Mouse (Mus musculus) adipocyte (in vitro differentiated cells): ENCODE measurements around the gene Gm45618.
"Not testable (repeated sequence)": the region's sequence is repeated elsewhere in the genome, so short reads cannot be mapped to it uniquely, and the experiment has no call there.

Experiments
- DNase-seq: peaks from one replicate; pipeline ENCODE4 v3.0.0-alpha.2; 2016; ENCODE audit warnings: low spot score

Gene Gm45618

DNA sequence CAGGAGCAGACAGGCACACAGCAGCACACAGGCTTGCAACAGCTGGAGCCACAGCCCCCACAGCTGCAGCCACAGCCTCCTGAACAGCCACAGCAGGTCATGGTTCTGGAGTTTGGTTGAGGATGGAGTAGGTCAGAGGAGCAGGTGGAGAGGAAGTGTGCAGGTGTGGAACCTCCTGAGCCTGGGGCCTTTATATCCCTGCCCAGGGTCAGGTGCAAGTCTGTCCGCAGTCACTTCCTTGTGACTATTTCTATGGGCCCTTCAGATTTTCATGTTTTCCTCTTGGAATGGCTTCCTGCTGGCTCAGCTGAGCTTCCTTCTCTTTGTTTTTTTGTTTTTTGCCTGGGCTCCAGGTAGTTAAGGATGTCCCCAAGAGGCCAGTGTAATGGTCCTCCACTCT lies at the start of gene Gm45618:
Gene Gm45618 (minus strand): TSS at position 101 of the 400 bp plus-strand sequence.
- DNase-seq: not testable (repeated sequence)

DNA sequence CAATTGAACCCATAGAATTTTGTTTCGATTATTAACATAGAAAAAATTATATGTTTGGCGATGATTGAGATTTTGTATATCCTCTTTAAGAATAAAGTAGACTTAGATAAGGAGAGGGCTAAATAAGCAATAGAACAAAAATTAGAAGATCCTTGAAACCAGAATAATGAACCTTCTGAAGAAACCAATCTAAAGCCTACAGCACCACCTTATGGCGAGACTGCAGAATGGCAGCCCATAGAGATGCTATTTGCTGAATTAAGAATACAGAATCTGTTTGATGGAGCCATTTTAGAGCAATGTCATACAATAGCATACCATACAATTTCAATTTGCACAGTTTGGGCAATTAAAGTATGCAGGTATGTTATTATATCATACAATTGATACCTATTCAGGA lies 49.3 kb upstream of the Gm45618 start:
- peak; percentile 22 for DNase-seq

DNA sequence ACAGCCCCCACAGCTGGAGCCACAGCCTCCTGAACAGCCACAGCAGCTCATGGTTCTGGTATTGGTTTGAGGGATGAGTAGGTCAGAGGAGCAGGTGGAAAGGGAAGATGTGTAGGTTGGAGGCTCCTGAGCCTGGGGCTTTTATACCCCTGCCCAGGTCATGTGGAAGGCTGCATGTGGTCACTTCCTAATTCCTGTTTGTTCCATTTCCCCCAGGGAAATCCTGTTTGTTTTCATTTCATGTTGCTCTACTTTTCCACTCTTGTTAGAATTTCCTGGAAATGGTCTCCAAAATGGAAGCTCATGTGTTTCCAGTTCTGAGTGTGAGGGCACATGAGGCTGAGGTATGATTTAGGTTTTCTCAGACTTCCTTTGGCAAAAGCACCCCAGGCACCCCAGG lies 45.1 kb upstream of the Gm45618 start, which contains the start of gene Gm4553:
Gene Gm4553 (minus strand): TSS at position 101 of the 400 bp plus-strand sequence.
- not testable (repeated sequence) for DNase-seq

DNA sequence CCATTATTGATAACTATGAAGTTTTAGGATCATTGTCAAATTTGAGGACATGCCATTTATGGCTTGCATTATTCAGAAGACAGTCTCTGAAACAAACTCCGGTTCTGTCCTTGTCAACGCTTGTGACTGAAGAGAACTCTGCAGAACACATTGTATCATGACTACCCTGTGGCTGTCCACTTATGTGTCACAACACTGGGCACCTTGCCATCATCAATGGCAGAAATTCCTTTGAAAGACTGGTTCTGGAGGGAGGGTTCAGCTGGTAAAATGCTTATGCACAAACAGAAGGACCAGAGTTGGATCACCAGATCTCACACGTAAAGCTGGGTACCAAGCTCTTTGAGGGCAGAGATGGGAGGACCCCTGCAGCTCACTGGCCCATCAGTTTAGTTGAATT lies 38.8 kb upstream of the Gm45618 start:
- DNase-seq: no peak

DNA sequence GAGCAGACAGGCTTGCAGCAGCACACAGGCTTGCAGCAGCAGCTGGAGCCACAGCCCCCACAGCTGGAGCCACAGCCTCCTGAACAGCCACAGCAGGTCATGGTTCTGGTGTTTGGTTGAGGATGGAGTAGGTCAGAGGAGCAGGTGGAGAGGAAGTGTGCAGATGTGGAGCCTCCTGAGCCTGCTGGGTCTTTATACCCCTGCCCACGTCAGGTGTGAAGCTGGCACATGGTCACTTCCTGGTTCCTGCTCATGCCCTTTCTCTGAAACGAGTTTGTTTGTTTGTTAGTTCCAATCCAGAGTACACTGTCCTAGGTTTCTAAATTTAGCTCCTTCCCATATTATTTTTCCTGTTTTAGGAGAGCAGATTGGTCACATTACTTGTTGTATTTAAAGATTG lies 36.5 kb upstream of the Gm45618 start, which contains the start of gene Gm29735:
Gene Gm29735 (minus strand): TSS at position 101 of the 400 bp plus-strand sequence.
- not testable (repeated sequence) for DNase-seq

DNA sequence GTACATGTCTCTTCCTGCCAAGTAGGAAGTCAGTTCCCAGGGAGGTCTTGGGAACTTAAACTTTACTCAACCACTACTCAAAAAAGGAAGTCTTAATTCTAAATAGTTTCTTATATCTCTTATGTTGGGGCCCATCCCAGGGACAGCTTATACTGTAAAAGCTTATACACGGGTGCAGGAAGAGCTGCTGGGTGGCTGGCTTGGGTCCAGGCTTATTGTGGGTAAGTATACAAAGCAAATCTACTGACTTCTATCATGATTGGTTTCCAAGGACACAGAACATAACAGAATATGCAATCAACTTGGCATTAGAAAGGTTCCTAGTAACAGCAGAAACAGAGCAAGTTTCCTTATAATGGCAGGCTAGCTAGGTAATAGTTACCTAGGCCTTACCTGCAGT lies 34.8 kb upstream of the Gm45618 start:
- DNase-seq: no peak

DNA sequence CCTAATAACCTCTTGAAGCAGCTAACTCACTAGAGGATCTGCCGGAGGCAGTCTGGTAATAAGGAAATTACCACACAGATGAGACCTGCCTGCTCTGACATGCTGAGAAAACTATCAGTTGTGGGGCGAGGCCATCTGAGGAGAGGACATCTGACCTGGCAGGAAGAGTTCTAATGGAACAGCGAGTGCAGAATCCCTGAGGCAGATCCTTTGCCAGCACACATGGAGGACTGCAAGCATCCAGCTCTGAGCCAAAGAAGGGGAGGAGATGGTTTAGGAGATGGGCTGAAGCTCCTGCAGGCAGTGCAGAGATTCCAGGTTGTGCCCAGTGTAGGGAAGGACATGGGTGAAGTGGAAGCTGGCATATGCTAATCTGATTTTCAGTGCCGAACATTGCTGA lies 31.7 kb upstream of the Gm45618 start:
- DNase-seq: no peak

DNA sequence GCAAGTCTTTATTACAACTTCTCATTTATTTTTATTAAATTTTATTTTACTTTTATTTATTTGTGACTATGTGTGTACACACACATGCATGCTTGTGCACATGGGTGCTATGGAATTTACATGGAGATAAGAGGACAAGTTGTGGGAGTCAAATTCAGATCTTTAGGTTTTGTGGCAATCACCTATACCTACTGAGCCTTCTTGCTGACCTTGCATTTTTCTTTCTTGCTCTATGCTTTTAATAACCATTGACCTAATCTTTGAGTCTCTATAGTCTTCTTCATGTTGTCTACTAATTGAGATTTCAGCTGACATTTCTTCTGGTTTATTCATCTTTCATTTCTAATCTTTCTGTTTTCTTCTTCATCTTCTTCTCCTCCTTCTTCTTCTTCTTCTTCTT lies 28.1 kb upstream of the Gm45618 start:
- DNase-seq: no peak

DNA sequence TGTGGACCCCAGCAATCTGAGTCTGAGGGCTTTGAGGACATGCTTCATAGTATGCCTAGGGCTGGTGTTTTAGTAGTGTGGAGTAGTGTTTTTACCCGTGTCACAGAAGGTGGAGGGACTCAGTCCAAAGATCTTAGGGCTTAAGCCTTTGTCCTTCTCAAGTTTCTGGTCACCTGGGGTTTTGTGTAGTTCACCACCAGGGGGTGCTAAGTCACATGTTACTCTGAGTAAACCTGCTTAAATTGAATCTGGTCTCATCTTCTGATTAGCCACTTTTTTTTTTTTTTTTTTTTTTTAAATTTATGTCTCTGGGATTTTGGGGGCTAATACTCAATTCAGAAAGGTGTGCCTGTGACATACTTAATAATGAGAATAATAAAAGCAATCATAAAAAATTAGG lies 25.5 kb upstream of the Gm45618 start:
- peak; percentile 54 for DNase-seq

DNA sequence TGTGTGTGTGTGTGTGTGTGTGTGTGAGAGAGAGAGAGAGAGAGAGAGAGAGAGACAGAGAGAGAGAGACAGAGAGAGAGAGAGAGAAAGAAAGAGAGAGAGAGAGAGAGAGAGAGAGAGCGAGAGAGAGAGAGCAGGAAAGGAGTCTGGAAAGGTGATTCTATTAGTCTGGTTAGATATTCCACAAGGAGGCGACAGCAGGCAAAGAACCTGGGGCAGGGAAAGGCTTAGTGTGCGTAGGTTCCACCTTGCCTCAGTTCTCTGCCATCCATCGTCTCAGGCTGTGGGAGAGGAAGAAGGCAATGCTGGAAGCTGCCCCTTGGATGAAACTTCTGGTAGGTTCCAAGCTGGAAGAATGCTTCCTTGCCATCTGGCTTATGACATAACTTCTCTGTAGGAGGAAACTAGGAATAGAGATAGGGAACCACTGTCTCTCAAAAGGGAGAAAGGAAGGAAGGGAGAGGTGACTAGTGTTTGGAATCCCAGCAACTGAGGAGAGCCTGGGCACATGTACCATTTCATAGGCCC lies 24.9 kb upstream of the Gm45618 start:
- no peak for DNase-seq

DNA sequence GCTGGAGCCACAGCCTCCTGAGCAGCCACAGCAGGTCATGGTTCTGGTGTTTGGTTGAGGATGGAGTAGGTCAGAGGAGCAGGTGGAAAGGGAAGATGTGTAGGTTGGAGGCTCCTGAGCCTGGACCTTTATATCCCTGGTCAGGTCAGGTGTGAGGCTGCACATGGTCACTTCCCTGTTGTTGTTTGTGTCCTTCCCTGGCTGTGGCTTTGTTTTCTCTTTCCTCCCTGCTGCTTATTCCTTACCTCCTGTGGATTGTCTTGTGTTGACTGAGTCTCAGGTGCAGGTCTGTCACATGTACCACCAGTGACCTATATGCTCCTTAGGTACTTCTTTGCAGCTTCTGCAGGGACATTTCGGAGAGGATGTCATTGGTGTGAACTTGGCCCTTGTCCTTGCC lies 24.0 kb upstream of the Gm45618 start, which contains the start of gene Gm45337:
Gene Gm45337 (minus strand): TSS at position 101 of the 400 bp plus-strand sequence.
- DNase-seq: no peak

DNA sequence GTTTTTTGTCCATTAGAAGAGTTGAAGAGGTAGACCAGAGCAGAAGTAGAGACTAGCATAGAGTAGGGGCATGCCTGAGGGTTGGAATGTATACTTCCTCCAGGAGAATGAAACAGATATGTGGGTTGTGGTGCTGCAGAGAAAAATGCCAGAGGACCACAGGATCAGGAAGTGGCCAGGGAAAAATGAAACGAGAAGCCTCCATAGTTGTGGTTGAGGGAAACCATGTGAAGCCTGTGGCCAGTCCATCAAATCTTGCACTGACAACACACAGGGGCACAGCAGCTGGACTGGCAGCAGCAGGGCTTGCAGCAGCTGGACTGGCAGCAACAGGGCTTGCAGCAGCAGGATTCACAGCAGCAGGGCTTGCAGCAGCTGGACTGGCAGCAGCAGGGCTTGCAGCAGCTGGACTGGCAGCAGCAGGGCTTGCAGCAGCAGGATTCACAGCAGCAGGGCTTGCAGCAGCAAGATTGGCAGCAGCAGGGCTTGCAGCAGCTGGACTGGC lies 23.0 kb upstream of the Gm45618 start:
- not testable (repeated sequence) for DNase-seq

DNA sequence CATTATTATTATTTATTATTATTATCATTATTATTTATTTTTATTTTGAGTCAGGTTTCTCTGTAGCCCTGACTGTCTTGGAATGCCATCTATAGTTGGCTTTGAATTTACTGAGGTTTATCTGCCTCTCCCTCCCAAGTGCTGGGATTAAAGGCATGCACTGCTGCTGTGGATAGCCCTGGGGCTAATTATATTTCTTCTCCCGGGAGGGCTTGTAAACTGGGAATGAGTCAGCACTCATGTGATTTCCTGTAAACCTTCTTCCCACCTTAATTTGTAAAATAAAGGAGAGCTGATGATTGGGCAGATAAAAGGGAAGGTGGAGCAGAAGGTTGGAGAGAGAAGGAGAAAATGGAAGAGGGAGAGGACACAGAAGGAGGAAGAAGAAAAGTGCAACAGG lies 20.2 kb upstream of the Gm45618 start:
- no peak for DNase-seq

DNA sequence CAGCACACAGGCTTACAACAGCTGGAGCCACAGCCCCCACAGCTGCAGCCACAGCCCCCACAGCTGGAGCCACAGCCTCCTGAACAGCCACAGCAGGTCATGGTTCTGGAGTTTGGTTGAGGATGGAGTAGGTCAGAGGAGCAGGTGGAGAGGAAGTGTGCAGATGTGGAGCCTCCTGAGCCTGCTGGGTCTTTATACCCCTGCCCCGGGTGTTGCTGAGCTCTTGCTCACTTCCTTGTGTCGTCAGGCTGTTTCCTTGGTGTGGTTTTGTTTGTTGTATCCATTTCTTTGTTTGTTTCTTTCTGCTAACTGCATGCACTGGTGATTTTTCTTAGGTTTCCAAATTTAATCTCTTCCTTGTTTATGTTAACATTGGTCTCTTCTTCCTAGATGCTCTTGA lies 15.4 kb upstream of the Gm45618 start, which contains the start of gene Gm39115:
Gene Gm39115 (minus strand): TSS at position 101 of the 400 bp plus-strand sequence.
- not testable (repeated sequence) for DNase-seq

DNA sequence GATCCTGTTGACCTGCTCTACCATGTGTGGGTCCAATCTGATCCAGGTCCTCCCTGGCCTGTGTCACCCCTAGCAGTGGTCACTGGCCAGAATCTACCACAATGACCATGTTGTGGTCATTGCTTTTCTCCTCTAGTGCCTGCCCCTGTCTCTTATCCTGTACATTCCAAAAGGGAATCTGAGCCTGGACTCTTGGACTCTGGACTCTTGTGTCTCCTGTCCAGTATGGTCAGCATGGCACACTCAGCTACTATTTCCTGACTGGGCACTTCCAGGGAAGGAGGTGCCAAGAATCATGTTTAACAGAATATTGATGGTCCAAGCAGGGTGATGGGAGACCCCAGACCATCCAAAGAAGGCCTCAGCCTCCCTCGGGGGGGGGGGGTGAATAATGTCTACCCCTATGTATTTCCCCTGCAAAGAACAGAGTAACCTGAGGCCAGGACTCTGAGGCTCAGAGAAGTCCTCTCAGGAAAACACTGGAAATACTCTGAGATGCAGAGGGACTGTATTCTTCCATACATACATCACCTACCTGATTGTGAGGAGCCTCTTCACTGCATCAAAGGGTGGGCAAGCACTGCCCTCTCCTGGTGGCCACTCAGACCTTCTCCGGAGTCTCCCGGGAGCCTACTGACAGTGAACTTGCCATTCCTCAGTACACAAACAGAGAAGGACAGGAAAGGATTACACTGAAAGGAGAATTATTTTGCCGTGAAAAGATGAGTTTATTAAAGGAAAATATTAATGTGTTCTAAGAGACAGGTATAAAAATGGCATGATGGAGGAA lies 13.9 kb upstream of the Gm45618 start:
- DNase-seq: no peak

DNA sequence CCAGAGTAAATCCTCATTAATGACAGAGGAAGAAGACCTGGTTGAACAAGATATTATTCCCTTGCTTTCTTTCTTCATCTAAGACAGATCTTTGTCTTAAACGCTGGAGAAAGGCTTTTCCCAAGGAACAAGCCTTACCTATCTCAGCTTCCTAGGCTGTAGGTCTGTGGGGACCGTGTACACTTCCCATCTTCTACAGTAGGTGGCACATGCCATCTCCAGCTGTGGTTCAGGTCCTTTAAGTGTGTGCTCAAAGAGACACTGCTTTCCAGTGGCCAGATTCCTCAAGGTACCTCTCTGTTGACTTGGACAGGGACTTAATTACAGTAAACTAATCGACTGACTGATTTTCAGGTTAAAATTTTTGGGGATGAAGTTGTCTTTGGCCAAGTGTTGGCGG lies 8.3 kb upstream of the Gm45618 start:
- no peak for DNase-seq

DNA sequence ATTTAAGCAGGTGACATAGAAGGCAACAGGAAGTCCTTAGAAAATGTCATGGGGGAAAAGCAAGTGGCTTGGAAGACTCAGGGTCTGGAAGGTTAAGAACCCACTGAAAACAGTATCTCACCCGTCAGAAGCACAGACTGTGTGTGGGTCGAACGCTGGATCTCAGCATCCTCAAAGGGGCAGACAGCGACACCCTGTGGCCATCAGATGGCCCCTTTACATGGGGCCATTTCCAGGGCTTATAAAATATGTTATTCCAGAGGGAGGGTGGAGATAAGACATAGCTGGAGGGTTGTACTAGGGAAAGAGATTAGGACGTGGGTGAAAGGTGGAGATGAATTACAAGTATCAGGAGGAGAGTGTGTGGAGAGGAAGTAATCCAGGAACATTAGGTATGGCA lies 897 bp downstream of the Gm45618 start:
- no peak for DNase-seq

DNA sequence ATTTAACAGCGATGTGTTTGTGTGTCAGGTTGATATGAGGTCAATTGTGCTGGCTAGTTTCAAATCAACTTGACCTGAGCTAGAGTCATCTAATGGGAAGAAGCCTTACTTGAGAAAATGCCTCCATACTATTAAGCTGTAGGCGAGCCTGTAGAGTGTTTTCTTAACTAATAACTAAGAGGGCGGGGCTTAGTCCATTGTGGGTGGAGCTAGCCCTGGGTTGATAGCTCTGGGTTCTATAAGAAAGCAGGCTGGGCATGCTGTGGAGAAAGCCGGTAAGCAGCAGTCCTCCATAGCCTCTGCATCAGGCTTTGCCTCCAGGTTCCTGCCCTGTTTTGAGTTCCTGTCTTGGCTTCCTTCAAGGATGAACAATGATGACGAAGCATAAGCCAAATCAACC lies 15.8 kb downstream of the Gm45618 start:
- no peak for DNase-seq

DNA sequence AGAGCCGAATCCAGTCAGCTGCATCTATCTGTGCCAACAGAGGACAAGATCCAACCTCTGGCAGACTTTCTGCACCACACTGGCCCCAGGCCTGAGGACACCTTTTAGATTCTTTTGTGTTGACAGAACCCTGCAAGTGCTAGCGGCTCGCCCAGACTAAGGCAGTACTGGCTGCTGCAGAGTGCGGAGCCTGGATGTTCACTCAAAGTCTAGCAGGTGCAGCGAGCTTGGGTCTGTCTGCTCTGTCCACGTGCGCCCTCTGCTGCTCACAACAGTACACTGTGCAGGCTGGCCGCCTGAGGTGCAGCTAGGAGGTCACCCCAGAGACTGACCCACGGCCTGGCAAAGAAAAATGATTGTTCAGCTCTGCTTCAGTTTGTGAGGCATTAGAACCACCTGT lies 22.8 kb downstream of the Gm45618 start:
- DNase-seq: peak; percentile 71

DNA sequence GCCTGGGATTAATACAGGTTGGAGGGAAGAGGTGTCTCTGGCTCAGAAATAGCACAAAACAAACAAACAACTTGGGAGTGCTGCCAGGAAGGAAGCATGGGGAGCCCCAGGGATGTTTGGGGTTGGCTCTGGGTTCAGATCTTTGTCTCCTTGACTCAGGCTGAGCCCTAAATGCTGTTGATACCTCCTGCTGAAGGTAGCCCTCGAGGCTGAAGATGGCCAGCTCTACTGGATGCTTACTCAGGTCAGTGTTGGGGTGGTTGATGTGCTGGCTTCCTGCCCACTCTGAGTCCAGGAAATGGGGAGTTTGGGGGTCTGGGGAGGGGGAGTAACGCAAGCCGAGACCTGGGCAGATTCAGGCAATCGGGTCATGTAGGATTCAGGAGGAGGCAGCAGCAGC lies 23.8 kb downstream of the Gm45618 start:
- no peak for DNase-seq

DNA sequence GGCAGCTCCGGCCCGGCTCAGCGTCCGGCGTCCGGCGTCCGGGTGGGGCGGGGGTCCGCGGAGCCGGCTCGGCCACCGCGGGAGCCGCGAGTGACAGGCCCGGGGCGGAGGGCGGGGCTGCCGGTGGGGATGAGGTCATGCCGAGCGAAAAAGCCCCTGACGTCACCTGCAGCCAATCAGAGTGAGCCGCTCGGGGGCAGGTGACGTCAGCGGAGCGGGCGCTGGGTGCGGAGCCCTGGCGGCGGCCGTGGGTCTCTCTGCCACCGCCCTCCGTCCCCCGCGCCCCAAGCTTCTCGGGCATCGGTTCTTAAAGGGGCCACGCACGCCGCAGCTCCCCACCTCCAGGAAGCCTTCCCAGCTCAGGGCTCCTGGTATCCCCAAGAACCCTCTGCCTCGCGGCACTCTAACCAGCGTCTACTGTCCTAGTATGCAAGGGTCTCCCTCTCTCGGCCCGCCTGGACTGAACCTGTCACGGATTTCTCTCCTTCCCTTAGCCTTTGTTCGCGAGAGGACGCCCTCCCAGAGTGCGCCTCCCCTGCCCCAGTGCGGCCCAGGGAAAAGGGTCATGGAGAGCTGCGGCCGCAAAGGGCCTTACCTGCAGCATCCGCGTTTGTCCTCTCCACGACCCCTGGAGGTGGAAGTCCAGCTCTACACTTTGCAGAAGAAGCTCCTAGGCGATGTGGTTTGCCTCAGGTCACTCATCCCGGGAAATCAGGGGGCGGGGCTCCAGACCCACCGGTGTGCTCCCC lies 25.2 kb downstream of the Gm45618 start, which contains the start of gene Dusp8:
Gene Dusp8 (minus strand): TSS at position 661 of the 749 bp plus-strand sequence.
- no peak for DNase-seq
